38 mouse cellular contexts compared by ENCODE assay signal in genomic region chr7:18728391-18728790, GRCm38 (mm10). TPM values are rescaled to one million over a fixed set of nuclear protein-coding genes. Genes with fewer than 3 reads are reported as not detected.
"Had no signal": no experiment of that assay in that cellular context is flagged by ENCODE, and none has a peak within 500 bp of the region (broad histone marks: within the 10 kb centered on the region; RNA-seq: fewer than 3 reads in every experiment).

No protein-coding gene starts in this region.

- H3K9me3 ChIP-seq: heart, embryonic 13.5 days; heart, embryonic 15.5 days; hindbrain, embryonic 10.5 days; hindbrain, embryonic 12.5 days; limb, embryonic 13.5 days; limb, embryonic 15.5 days; liver, embryonic 12.5 days had no signal

- H3K9ac ChIP-seq: heart, embryonic 13.5 days; heart, embryonic 15.5 days; hindbrain, embryonic 12.5 days; hindbrain, embryonic 14.5 days; limb, embryonic 13.5 days; limb, embryonic 15.5 days; liver, embryonic 12.5 days had no signal

- H3K4me3 ChIP-seq: gastrocnemius, adult 2 months; heart, embryonic 13.5 days; heart, embryonic 15.5 days; hindbrain, embryonic 10.5 days; hindbrain, embryonic 12.5 days; layer of hippocampus, adult 2 months; left cerebral cortex, adult 2 months; limb, embryonic 13.5 days; limb, embryonic 15.5 days; liver, embryonic 12.5 days had no signal

- DNase-seq: gastrocnemius, adult 2 months; gastrocnemius, postnatal 10 days; gastrocnemius, postnatal 25 days; heart, postnatal 4 days; kidney, adult 18-20 months; kidney, adult 8-10 months; kidney, postnatal 10 days; kidney, postnatal 25 days; kidney, postnatal 4 days had no signal

- H3K36me3 ChIP-seq: heart, embryonic 13.5 days; heart, embryonic 15.5 days; hindbrain, embryonic 10.5 days; hindbrain, embryonic 12.5 days; limb, embryonic 13.5 days; limb, embryonic 15.5 days; liver, embryonic 12.5 days had no signal

- H3K27me3 ChIP-seq: heart, embryonic 13.5 days; heart, embryonic 15.5 days; hindbrain, embryonic 12.5 days; limb, embryonic 13.5 days; limb, embryonic 15.5 days; liver, embryonic 12.5 days had no signal

- H3K4me1 ChIP-seq: heart, embryonic 13.5 days; heart, embryonic 15.5 days; hindbrain, embryonic 10.5 days; hindbrain, embryonic 12.5 days; limb, embryonic 13.5 days; limb, embryonic 15.5 days; liver, embryonic 12.5 days had no signal

- H3K27ac ChIP-seq: gastrocnemius, adult 2 months; heart, embryonic 13.5 days; heart, embryonic 15.5 days; hindbrain, embryonic 10.5 days; hindbrain, embryonic 12.5 days; hindbrain, embryonic 14.5 days; layer of hippocampus, adult 2 months; left cerebral cortex, adult 2 months; limb, embryonic 13.5 days; limb, embryonic 15.5 days; liver, embryonic 12.5 days had no signal

- H3K4me2 ChIP-seq: heart, embryonic 11.5 days; heart, embryonic 13.5 days; heart, embryonic 15.5 days; hindbrain, embryonic 12.5 days; hindbrain, embryonic 14.5 days; limb, embryonic 13.5 days; limb, embryonic 15.5 days; liver, embryonic 12.5 days had no signal

- ATAC-seq: forebrain, embryonic 16.5 days; hindbrain, embryonic 16.5 days; inflammation-experienced regulatory T-cells, adult 6 months; intestine, postnatal 0 days; liver, embryonic 12.5 days had no signal

RNA-seq across cellular contexts. Expression of gene Psg22, which starts 10.5 kb away (rescaled TPM):
- total RNA-seq: gastrocnemius, adult 2 months; gastrocnemius, postnatal 10 days; gastrocnemius, postnatal 25 days; gastrocnemius, postnatal 4 days; granulocyte monocyte progenitor cell, adult 5-6 weeks; heart, adult 8-10 months; heart, postnatal 25 days; heart, postnatal 4 days; layer of hippocampus, adult 2 months; layer of hippocampus, postnatal 10 days; layer of hippocampus, postnatal 25 days; left cerebral cortex, adult 2 months; left cerebral cortex, postnatal 14 days; left cerebral cortex, postnatal 36 days; liver, adult 2 months had no signal
- polyA plus RNA-seq: forebrain, embryonic 16.5 days; heart, embryonic 11.5 days; heart, embryonic 13.5 days; hindbrain, embryonic 10.5 days; hindbrain, embryonic 12.5 days; hindbrain, embryonic 14.5 days; hindbrain, embryonic 16.5 days; inflammation-experienced regulatory T-cells, adult 6 months; intestine, postnatal 0 days; kidney, embryonic 14.5 days; kidney, embryonic 16.5 days; limb, embryonic 11.5 days; limb, embryonic 13.5 days; limb, embryonic 15.5 days had no signal

RNA-seq across cellular contexts. Expression of gene Psg20, which starts 42.4 kb away (rescaled TPM):
- total RNA-seq: gastrocnemius, adult 2 months; gastrocnemius, postnatal 10 days; gastrocnemius, postnatal 25 days; gastrocnemius, postnatal 4 days; granulocyte monocyte progenitor cell, adult 5-6 weeks; heart, adult 8-10 months; heart, postnatal 25 days; heart, postnatal 4 days; layer of hippocampus, adult 2 months; layer of hippocampus, postnatal 10 days; layer of hippocampus, postnatal 25 days; left cerebral cortex, adult 2 months; left cerebral cortex, postnatal 14 days; left cerebral cortex, postnatal 36 days; liver, adult 2 months had no signal
- polyA plus RNA-seq: forebrain, embryonic 16.5 days; frontal cortex, adult 2 months; heart, embryonic 11.5 days; heart, embryonic 13.5 days; heart, embryonic 15.5 days; heart, postnatal 0 days; hindbrain, embryonic 10.5 days; hindbrain, embryonic 12.5 days; hindbrain, embryonic 14.5 days; hindbrain, embryonic 16.5 days; inflammation-experienced regulatory T-cells, adult 6 months; intestine, postnatal 0 days; kidney, embryonic 14.5 days; kidney, embryonic 16.5 days; limb, embryonic 11.5 days; limb, embryonic 13.5 days; limb, embryonic 15.5 days; liver, adult 2 months; liver, embryonic 12.5 days had no signal
